Mouse (Mus musculus): ENCODE results near the gene Utp14a.

Gene Utp14a

DNA sequence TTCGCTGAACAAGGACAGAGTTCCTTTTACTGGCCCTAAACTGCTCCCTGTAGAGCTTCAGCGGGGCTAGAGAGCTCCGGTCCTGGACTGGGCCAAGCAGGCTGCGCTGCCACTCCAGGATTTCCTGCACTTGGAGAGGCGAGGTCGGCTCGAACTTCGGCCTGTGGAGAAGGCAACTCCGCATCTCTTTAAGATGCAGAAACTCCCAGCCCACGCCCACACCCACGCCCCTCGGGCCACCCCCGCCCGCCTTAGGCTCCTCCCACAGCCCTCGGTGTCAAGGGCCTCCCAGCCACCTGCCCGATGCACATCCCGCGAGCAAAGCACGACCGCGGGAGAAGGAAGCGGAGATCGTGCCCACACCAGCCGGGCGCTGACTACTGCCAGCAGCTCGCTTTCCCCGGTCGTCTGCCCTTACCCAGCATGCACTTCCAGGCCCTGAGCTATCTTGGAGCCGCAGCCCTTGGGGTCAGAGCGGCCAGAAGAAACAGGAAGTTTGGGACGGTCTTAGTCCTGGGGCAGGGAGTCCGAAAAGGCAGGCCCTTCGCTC, 57.9 kb downstream of the Utp14a start:
- DNase-seq: peak; percentile 86 to 88

DNA sequence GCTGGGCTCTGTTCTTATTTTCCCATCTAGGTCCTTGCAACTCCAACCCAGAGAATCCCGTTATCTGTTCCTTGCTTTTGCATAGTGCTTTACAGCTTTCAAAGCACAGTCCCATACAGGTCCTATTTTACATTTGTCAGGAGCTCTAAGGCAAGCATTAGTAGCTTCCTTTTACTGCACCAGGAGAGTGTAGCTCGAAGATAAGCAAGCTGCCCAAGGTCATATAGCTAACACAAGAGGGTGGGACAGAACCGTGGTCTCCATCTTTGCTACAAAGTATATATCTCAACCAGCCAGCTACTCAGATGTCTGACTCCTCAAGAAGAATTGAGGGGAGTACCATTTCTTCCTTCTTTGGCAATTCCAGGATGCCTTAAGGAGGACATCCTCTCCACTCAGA, 60.8 kb downstream of the Utp14a start:
- no peak for DNase-seq

DNA sequence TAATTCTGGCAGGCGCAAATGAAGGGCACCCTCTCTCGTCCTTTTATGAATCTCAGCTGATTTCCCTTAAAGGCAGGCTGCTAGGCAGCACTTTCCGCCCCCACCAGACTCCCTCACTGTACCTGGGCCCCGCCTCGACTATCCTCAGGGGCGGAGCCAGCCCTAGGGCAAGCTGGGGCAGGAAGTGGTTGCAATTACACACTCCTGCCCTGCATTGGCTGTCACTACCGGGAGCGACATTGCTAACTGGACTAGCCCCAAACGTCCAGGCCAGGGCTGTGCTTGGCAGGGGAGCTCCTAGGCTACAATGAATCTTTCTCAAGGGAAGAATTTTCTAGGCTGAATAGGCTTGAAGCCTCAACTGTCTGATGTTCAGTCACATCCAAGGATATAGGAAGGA, 61.5 kb downstream of the Utp14a start:
- DNase-seq: peak in 1 of 2 experiments; percentile 4

All from kidney, adult 8-10 months (tissue).